Mouse (Mus musculus): ENCODE results near the gene Snd1. TPM values are rescaled to one million over a fixed set of nuclear protein-coding genes. Genes with fewer than 3 reads are reported as not detected.

Gene Snd1
- polyA plus RNA-seq, 1 experiment, result 57.6 TPM

DNA sequence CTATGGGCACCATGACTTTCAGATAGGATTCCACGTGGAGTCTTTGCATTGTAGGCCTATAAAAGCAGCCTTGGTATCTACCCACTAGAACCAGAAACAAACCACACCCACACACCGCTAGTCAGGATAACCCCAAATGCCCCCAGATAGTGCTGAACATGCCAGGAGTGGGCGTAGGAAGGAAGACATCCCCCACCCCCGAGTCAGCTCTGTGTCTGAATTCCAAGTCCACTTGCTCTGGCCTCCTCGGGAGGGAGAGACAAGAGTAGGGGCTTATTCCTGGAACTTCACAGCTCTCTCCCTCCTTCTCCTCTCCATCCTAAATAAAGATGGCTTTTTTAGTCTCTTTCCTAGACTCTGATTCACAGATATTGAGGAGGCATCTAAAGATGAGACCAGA is 494.7 kb downstream of the Snd1 start:
- Histone ChIP-seq H3K36me3 (replicated peaks; ENCODE audit: low read length) (no peaks in the 10 kb centered on the region), H3K4me3 (replicated peaks) (no peak overlapping the region), H3K27me3 (replicated peaks) (peaks cover 18% of the 10 kb centered on the region), H3K9me3 (0 out of 2 replicates have a peak, but pooled peaks cover 3% of the 10 kb centered on the region), H3K4me1 (peaks cover 12% of the 10 kb centered on the region; the same call in 1 of the 2 replicates)
- TF ChIP-seq GATA1 (IDR thresholded peaks at IDR 0.05; ENCODE audit: borderline replicate concordance, low read length) (no peak), FLI1 (IDR thresholded peaks at IDR 0.05; ENCODE audit: low read length) (no peak)

GRCm38 (mm10) chr6:28970711-28971110 is 495.8 kb downstream of the Snd1 start:
- no peak for TF ChIP-seq GATA1 (IDR thresholded peaks at IDR 0.05; ENCODE audit: borderline replicate concordance, low read length)
- no peak for TF ChIP-seq FLI1 (IDR thresholded peaks at IDR 0.05; ENCODE audit: low read length)
- Histone ChIP-seq H3K9me3 (peaks cover 3% of the 10 kb centered on the region; the same call in 1 of the 2 replicates), H3K27me3 (replicated peaks) (peaks cover 17% of the 10 kb centered on the region), H3K4me1 (peaks cover 12% of the 10 kb centered on the region; the same call in 1 of the 2 replicates), H3K36me3 (replicated peaks; ENCODE audit: low read length) (no peaks in the 10 kb centered on the region), H3K4me3 (replicated peaks) (no peak overlapping the region)

DNA sequence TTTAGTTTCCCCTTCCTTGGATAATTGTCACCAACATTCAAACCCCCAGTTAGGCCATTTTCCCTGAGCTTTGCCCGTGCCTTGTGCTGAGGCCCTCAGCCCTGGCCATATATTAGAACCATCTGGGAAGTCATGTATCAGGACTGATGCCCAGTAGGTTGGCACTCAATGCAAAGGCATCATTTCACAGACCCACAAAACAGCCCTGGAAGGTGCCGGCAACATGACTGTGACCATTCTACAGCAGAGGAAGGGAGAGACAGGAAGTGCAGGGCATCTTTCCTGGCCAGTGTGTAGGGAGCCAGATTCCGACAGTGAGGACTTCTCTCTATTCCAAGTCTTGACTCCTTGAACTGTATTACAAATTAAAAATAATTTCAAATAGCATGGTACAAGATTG is 499.6 kb downstream of the Snd1 start:
- Histone ChIP-seq H3K36me3 (replicated peaks; ENCODE audit: low read length) (no peaks in the 10 kb centered on the region), H3K27me3 (replicated peaks) (peaks cover 43% of the 10 kb centered on the region), H3K4me1 (0 out of 2 replicates have a peak, but pooled peaks cover 4% of the 10 kb centered on the region), H3K4me3 (replicated peaks) (no peak overlapping the region), H3K9me3 (peaks cover 18% of the 10 kb centered on the region)
- TF ChIP-seq GATA1 (IDR thresholded peaks at IDR 0.05; ENCODE audit: borderline replicate concordance, low read length), result no peak
- no peak for TF ChIP-seq FLI1 (IDR thresholded peaks at IDR 0.05; ENCODE audit: low read length)

DNA sequence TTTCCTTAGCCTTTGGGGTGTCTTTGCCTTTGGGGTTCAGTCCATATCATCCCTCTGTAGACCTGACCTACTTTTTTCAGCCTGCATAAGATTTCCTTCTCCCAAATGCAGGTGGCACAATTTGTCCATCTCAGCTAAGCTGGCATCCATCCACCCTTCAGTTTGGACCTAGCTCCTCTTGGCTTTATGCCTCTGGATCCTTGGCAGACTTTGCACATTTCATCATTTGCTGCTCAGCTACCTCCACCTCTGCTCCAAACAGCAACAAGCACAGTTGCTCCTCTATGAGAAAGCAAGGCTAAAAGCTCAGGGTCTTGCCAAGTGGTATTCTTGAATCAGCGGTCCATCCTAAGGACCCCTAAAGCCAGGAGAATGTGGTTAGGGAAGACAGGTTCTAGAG is 500.2 kb downstream of the Snd1 start:
- Histone ChIP-seq H3K9me3 (peaks cover 21% of the 10 kb centered on the region), H3K4me1 (no peaks in the 10 kb centered on the region), H3K4me3 (replicated peaks) (no peak overlapping the region), H3K27me3 (replicated peaks) (peaks cover 49% of the 10 kb centered on the region), H3K36me3 (replicated peaks; ENCODE audit: low read length) (no peaks in the 10 kb centered on the region)
- TF ChIP-seq FLI1 (IDR thresholded peaks at IDR 0.05; ENCODE audit: low read length) (no peak), GATA1 (IDR thresholded peaks at IDR 0.05; ENCODE audit: borderline replicate concordance, low read length) (no peak)

GRCm38 (mm10) chr6:28978031-28978430 is 503.1 kb downstream of the Snd1 start:
- Histone ChIP-seq H3K27me3 (replicated peaks) (peaks cover 66% of the 10 kb centered on the region), H3K4me1 (peaks cover 12% of the 10 kb centered on the region), H3K36me3 (replicated peaks; ENCODE audit: low read length) (no peaks in the 10 kb centered on the region), H3K4me3 (replicated peaks) (no peak overlapping the region), H3K9me3 (peaks cover 27% of the 10 kb centered on the region)
- TF ChIP-seq FLI1 (IDR thresholded peaks at IDR 0.05; ENCODE audit: low read length) (no peak), GATA1 (IDR thresholded peaks at IDR 0.05; ENCODE audit: borderline replicate concordance, low read length) (no peak)

DNA sequence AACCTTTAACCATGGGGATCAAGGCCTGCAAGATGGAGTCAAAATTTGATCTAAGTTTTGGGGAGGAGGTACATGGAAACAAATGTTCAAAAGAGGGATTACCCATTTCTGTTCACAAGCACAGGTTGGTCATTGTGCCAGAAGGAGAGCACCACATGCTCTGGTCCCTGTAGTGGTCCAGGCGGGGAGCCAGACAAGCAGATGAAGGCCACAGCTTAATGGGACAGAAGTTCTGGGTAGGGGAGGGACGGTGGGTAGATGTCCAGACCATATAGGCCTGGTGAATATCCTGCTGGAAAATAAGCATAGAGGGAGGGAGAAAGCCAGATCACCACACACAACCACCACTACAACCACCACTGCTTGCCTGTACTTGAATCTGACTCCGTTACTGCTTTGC is 503.9 kb downstream of the Snd1 start:
- Histone ChIP-seq H3K4me1 (peaks cover 12% of the 10 kb centered on the region), H3K4me3 (replicated peaks) (no peak overlapping the region), H3K36me3 (replicated peaks; ENCODE audit: low read length) (no peaks in the 10 kb centered on the region), H3K27me3 (replicated peaks) (peaks cover 74% of the 10 kb centered on the region), H3K9me3 (peaks cover 27% of the 10 kb centered on the region)
- no peak for TF ChIP-seq FLI1 (IDR thresholded peaks at IDR 0.05; ENCODE audit: low read length)
- no peak for TF ChIP-seq GATA1 (IDR thresholded peaks at IDR 0.05; ENCODE audit: borderline replicate concordance, low read length)

GRCm38 (mm10) chr6:28979586-28979985 is 504.6 kb downstream of the Snd1 start:
- Histone ChIP-seq H3K9me3 (peaks cover 27% of the 10 kb centered on the region), H3K27me3 (replicated peaks) (peaks cover 81% of the 10 kb centered on the region), H3K4me3 (replicated peaks) (no peak overlapping the region), H3K4me1 (peaks cover 12% of the 10 kb centered on the region), H3K36me3 (replicated peaks; ENCODE audit: low read length) (no peaks in the 10 kb centered on the region)
- TF ChIP-seq FLI1 (IDR thresholded peaks at IDR 0.05; ENCODE audit: low read length) (no peak), GATA1 (IDR thresholded peaks at IDR 0.05; ENCODE audit: borderline replicate concordance, low read length) (no peak)

- H3K4me1 ChIP-seq, result peaks cover 12% of the 10 kb centered on the region
- no peaks in the 10 kb centered on the region for H3K36me3 ChIP-seq (replicated peaks; ENCODE audit: low read length)
- H3K27me3 ChIP-seq (replicated peaks), result peaks cover 85% of the 10 kb centered on the region
- TF ChIP-seq GATA1 (IDR thresholded peaks at IDR 0.05; ENCODE audit: borderline replicate concordance, low read length), result no peak
- TF ChIP-seq FLI1 (IDR thresholded peaks at IDR 0.05; ENCODE audit: low read length), result no peak
- peaks cover 27% of the 10 kb centered on the region for H3K9me3 ChIP-seq
- no peak overlapping the region for H3K4me3 ChIP-seq (replicated peaks)
Measured at GRCm38 (mm10) chr6:28980219-28980618, 505.3 kb downstream of the Snd1 start.

DNA sequence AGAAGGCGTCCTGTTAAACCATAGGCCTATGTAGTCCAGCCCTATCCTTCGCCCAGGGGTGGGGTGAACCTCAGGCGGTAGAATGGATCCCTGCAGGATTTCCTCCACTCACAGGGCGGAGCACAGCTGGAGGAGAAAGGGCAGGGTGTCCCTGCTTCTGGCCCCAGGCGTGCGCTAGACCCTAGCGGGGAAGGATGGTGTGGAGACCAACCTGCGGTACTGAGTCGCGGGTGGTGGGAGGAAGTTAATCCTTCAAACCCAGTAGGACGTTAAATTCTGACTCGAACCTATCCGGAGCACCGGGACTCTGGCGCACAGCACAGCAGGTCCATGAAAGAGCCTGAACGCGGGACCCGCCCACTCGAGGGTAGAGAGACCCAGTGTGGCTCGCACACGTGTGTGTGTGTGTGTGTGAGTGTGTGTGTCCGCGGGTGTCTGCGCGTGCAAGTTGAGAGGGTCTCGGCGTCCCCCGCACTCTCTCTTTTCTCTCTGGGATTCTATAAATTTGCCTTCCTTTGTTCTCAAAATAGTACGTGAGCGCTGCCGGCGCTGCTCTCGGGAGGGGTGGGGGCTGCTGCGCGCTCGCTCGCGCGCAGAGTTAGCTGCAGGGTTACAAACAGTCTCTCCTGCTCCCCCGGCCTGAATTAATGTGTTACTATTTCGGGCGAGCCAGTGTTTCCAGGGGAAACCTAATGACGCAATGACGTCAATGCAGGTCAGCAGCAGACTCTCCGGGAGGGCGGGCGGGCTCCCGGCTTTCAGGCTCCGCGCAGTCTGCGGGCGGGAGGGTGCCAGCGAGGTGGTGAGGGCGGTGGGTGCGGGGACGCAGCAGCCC is 506.0 kb downstream of the Snd1 start:
- H3K36me3 ChIP-seq (replicated peaks; ENCODE audit: low read length), result no peaks in the 10 kb centered on the region
- peaks cover 22% of the 10 kb centered on the region for H3K9me3 ChIP-seq
- H3K4me1 ChIP-seq, result peaks cover 12% of the 10 kb centered on the region
- H3K27me3 ChIP-seq (replicated peaks), result peaks cover 84% of the 10 kb centered on the region
- peak overlapping the region; percentile 69 for H3K4me3 ChIP-seq (replicated peaks)
- TF ChIP-seq GATA1 (IDR thresholded peaks at IDR 0.05; ENCODE audit: borderline replicate concordance, low read length) (no peak), FLI1 (IDR thresholded peaks at IDR 0.05; ENCODE audit: low read length) (no peak)

- TF ChIP-seq GATA1 (IDR thresholded peaks at IDR 0.05; ENCODE audit: borderline replicate concordance, low read length) (no peak), FLI1 (IDR thresholded peaks at IDR 0.05; ENCODE audit: low read length) (no peak)
- Histone ChIP-seq H3K36me3 (replicated peaks; ENCODE audit: low read length) (no peaks in the 10 kb centered on the region), H3K9me3 (peaks cover 16% of the 10 kb centered on the region), H3K4me3 (replicated peaks) (peak overlapping the region; percentile 69), H3K27me3 (replicated peaks) (peaks cover 81% of the 10 kb centered on the region), H3K4me1 (peaks cover 12% of the 10 kb centered on the region)
Measured at GRCm38 (mm10) chr6:28981585-28981948, 506.6 kb downstream of the Snd1 start.
